Comparison of ENCODE assay signal across 9 mouse cellular contexts in genomic region chr1:180941726-180942125, GRCm38 (mm10). TPM values are rescaled to one million over a fixed set of nuclear protein-coding genes. Genes with fewer than 3 reads are reported as not detected.
A peak's percentile ranks its signal among the peaks of the same experiment; 100 is the strongest.
DNase-seq lines count a peak whose midpoint lies in the region; ATAC-seq and TF ChIP-seq lines count a peak whose summit lies in the region.
"Had no signal": no experiment of that assay in that cellular context is flagged by ENCODE, and none has a peak within 500 bp of the region (broad histone marks: within the 10 kb centered on the region; RNA-seq: fewer than 3 reads in every experiment).

No protein-coding gene starts in this region.

- no peak for ATAC-seq in limb, embryonic 12.5 days (ENCODE audit: insufficient number of reproducible peaks, insufficient read depth, low FRiP score, low TSS enrichment, low read depth)

- peak overlapping the region; percentile 80 for H3K9ac ChIP-seq in limb, embryonic 12.5 days (replicated peaks)

- peak overlapping the region; percentile 85 for H3K4me2 ChIP-seq in limb, embryonic 12.5 days

- 2% methylated on average over 18 of the region's 18 CpGs for WGBS in limb, embryonic 12.5 days
- 3% methylated on average over 18 of the region's 18 CpGs for WGBS in small intestine, adult 2 months

- TF ChIP-seq CTCF in small intestine, adult 2 months (IDR thresholded peaks at IDR 0.05; ENCODE audit: extremely low read depth, insufficient read length, insufficient replicate concordance, low read depth, low read length): no peak

- no peaks in the 10 kb centered on the region for H3K9me3 ChIP-seq in erythroblast, embryonic 14.5 days (ENCODE audit: control insufficient read depth, low read length)
- no peaks in the 10 kb centered on the region for H3K9me3 ChIP-seq in limb, embryonic 12.5 days

- H3K27me3 ChIP-seq in erythroblast, embryonic 14.5 days (ENCODE audit: control insufficient read depth): peaks cover 34% of the 10 kb centered on the region
- H3K27me3 ChIP-seq in limb, embryonic 12.5 days: peaks cover 56% of the 10 kb centered on the region
- no peaks in the 10 kb centered on the region for H3K27me3 ChIP-seq in small intestine, adult 2 months (ENCODE audit: control insufficient read depth, insufficient read depth, low read length)

- 0 out of 2 replicates have a peak overlapping the region, but pooled peaks have one; percentile 64 for H3K27ac ChIP-seq in limb, embryonic 12.5 days
- peak overlapping the region; percentile 77 for H3K27ac ChIP-seq in small intestine, adult 2 months (ENCODE audit: insufficient read depth, low read depth, low read length)

- peaks cover 61% of the 10 kb centered on the region for H3K4me1 ChIP-seq in erythroblast, embryonic 14.5 days (ENCODE audit: control insufficient read depth)
- H3K4me1 ChIP-seq in limb, embryonic 12.5 days (replicated peaks): peaks cover 48% of the 10 kb centered on the region
- peaks cover 24% of the 10 kb centered on the region for H3K4me1 ChIP-seq in small intestine, adult 2 months (ENCODE audit: control insufficient read depth, insufficient read depth, insufficient read length, low read length)

- TF ChIP-seq POLR2A in small intestine, adult 2 months (IDR thresholded peaks at IDR 0.05; ENCODE audit: low read depth, low read length): no peak

- DNase-seq in embryo, embryonic 10 days (ENCODE audit: low spot score): peak; percentile 17
- no peak for DNase-seq in embryo, embryonic 10.5 days (ENCODE audit: low spot score)
- peak; percentile 35 for DNase-seq in 416B (ENCODE audit: low read depth)
- DNase-seq in gastrocnemius, adult 18-20 months (ENCODE audit: low spot score): no peak
- DNase-seq in urinary bladder, postnatal 25 days (ENCODE audit: low spot score): no peak

- peaks cover 5% of the 10 kb centered on the region for H3K36me3 ChIP-seq in erythroblast, embryonic 14.5 days (ENCODE audit: control insufficient read depth)
- H3K36me3 ChIP-seq in limb, embryonic 12.5 days: peaks cover 1% of the 10 kb centered on the region; the same call in 1 of the 2 replicates
- H3K36me3 ChIP-seq in small intestine, adult 2 months (ENCODE audit: control insufficient read depth, insufficient read depth, low read length): no peaks in the 10 kb centered on the region

- peak overlapping the region; percentile 66 for H3K4me3 ChIP-seq in erythroblast, embryonic 14.5 days (replicated peaks)
- H3K4me3 ChIP-seq in limb, embryonic 12.5 days (replicated peaks): peak overlapping the region; percentile 84
- H3K4me3 ChIP-seq in small intestine, adult 2 months (ENCODE audit: low read depth, low read length): peak overlapping the region; percentile 80

RNA-seq across cellular contexts. Expression of gene Tmem63a, which starts 0.4 kb away (rescaled TPM):
- polyA plus RNA-seq in erythroblast, embryonic 14.5 days (2012): 0.27 and 0.36 TPM in 2 replicates
- 12.1 and 13.4 TPM in 2 replicates for polyA plus RNA-seq in limb, embryonic 12.5 days (2016; fragmentation: Nextera tagmentation; extraction: Ambion mirVana)
- polyA plus RNA-seq in small intestine, adult 2 months (2012; rRNA removed): 23.5 and 31.9 TPM in 2 replicates
- 10 to 100 TPM; 14.5 to 15.6 TPM for total RNA-seq in gastrocnemius, adult 18-20 months (2021)

RNA-seq across cellular contexts. Expression of gene Lefty1, which starts 6.9 kb away (rescaled TPM):
- polyA plus RNA-seq in erythroblast, embryonic 14.5 days (2012): 0.20 and 0.87 TPM in 2 replicates
- 0.36 and 0.76 TPM in 2 replicates for polyA plus RNA-seq in limb, embryonic 12.5 days (2016; fragmentation: Nextera tagmentation; extraction: Ambion mirVana)
- polyA plus RNA-seq in small intestine, adult 2 months (2012; rRNA removed): 6.3 and 7.1 TPM in 2 replicates
- under 1 TPM; 0.23 to 0.26 TPM for total RNA-seq in gastrocnemius, adult 18-20 months (2021)

RNA-seq across cellular contexts. Expression of gene Pycr2, which starts 37.6 kb away (rescaled TPM):
- polyA plus RNA-seq in erythroblast, embryonic 14.5 days (2012): 33.5 and 34.7 TPM in 2 replicates
- 120 and 125 TPM in 2 replicates for polyA plus RNA-seq in limb, embryonic 12.5 days (2016; fragmentation: Nextera tagmentation; extraction: Ambion mirVana)
- 21.8 and 23.2 TPM in 2 replicates for polyA plus RNA-seq in small intestine, adult 2 months (2012; rRNA removed)
- 10 to 100 TPM in 1 of 2 experiments, 1 to 10 TPM in 1; 9.9 to 10.9 TPM for total RNA-seq in gastrocnemius, adult 18-20 months (2021)

RNA-seq across cellular contexts. Expression of gene Lefty2, which starts 48.8 kb away (rescaled TPM):
- not detected in 2 replicates for polyA plus RNA-seq in erythroblast, embryonic 14.5 days (2012)
- 0.18 TPM in 1 of 2 replicates, not detected in the other for polyA plus RNA-seq in limb, embryonic 12.5 days (2016; fragmentation: Nextera tagmentation; extraction: Ambion mirVana)
- not detected in 2 replicates for polyA plus RNA-seq in small intestine, adult 2 months (2012; rRNA removed)
- not detected for total RNA-seq in gastrocnemius, adult 18-20 months (2021)
- total RNA-seq: heart, postnatal 36 days had no signal

Comparison
In these comparisons a context has a peak if more than half of its experiments do, and no peak if none do; other contexts are left out.
1. DNase-seq: peak in embryo, embryonic 10 days (single experiment) and 416B (single experiment); none in embryo, embryonic 10.5 days (single experiment), gastrocnemius, adult 18-20 months (single experiment) and urinary bladder, postnatal 25 days (single experiment).
2. Peak in every context shown above with its lines, with median percentiles within 50 percentile points of each other: H3K4me3 ChIP-seq.